Mouse (Mus musculus) forebrain, embryonic 11.5 days (tissue): ENCODE measurements at regions not wholly inside any gene's neighbourhood (a gene's known extent, or its start where the extent isn't known, plus 50 kb on each side); places are given as distances from the start of the nearest gene placed in this dataset.
"Not testable (repeated sequence)": the region's sequence is repeated elsewhere in the genome, so short reads cannot be mapped to it uniquely, and the experiment has no call there.

ENCODE experiments used
- ATAC-seq: fragments of 200-750 bp; cut with Nextera tagmentation; replicated peaks from 2 replicates; pipeline ENCODE4 v1.8.0; 2017; ENCODE audit warnings: moderate TSS enrichment; ENCODE audit not compliant: low FRiP score
- DNase-seq: peaks from one replicate; pipeline ENCODE4 v3.0.0-alpha.2; 2017; ENCODE audit warnings: low spot score
- H3K27ac ChIP-seq: fragments of 300-500 bp; sonication (generic); 2 replicates; pipeline ENCODE4 v1.5.1; 2014; ENCODE audit warnings: low read depth, low read length
- H3K27me3 ChIP-seq: fragments of 300-500 bp; sonication (generic); 2 replicates; pipeline ENCODE4 v1.6.1; 2014; ENCODE audit warnings: mild to moderate bottlenecking, low read length, mixed read lengths; ENCODE audit not compliant: control insufficient read depth, insufficient read depth
- H3K36me3 ChIP-seq: fragments of 300-500 bp; sonication (generic); 2 replicates; pipeline ENCODE4 v1.6.1; 2014; ENCODE audit warnings: mild to moderate bottlenecking, low read length, moderate library complexity, mixed read lengths; ENCODE audit not compliant: control insufficient read depth, insufficient read depth
- H3K4me1 ChIP-seq: fragments of 300-500 bp; sonication (generic); replicated peaks from 2 replicates; pipeline ENCODE4 v1.6.1; 2014; ENCODE audit warnings: low read length, mixed read lengths; ENCODE audit not compliant: control insufficient read depth, insufficient read depth
- H3K4me2 ChIP-seq: fragments of 300-500 bp; sonication (generic); 2 replicates; pipeline ENCODE4 v1.6.1; 2014; ENCODE audit warnings: low read depth, mild to moderate bottlenecking, low read length, moderate library complexity, mixed read lengths; ENCODE audit not compliant: severe bottlenecking
- H3K4me3 ChIP-seq: fragments of 300-500 bp; sonication (generic); 2 replicates; pipeline ENCODE4 v1.5.1; 2014; ENCODE audit warnings: low read depth, low read length
- H3K9ac ChIP-seq: fragments of 300-500 bp; sonication (generic); 2 replicates; pipeline ENCODE4 v1.6.1; 2014; ENCODE audit warnings: low read length
- H3K9me3 ChIP-seq: fragments of 300-500 bp; sonication (generic); 2 replicates; pipeline ENCODE4 v1.6.1; 2016; ENCODE audit warnings: low read length, mixed read lengths; ENCODE audit not compliant: control insufficient read depth
- WGBS: fragments of 180-500 bp; shearing (Covaris S2); extraction: QIAGEN DNeasy Blood & Tissue Kit; methylation state at CpG from one replicate; pipeline ENCODE4 v1.1.7; 2014; 5-methylcytosine and 5-hydroxymethylcytosine counted together

GRCm38 (mm10) chr10:29044781-29045180 lies 58.7 kb upstream of the 2310057J18Rik start:
- not testable (repeated sequence) for DNase-seq, ATAC-seq
- 81% methylated on average over 2 of the region's 2 CpGs for WGBS

GRCm38 (mm10) chr10:29087823-29088222 lies 55.8 kb upstream of the Soga3 start:
- ATAC-seq = 0 out of 2 replicates have a peak, but pooled peaks have one; percentile 44
- Histone ChIP-seq H3K4me3 (no peak overlapping the region), H3K9me3 (no peaks in the 10 kb centered on the region), H3K27me3 (no peaks in the 10 kb centered on the region), H3K36me3 (no peaks in the 10 kb centered on the region), H3K27ac (no peak overlapping the region), H3K4me2 (no peak overlapping the region), H3K9ac (no peak overlapping the region), H3K4me1 (no peaks in the 10 kb centered on the region)
- 20% methylated on average over 1 of the region's 1 CpGs for WGBS
- no peak for DNase-seq

More at GRCm38 (mm10) chr10:29044781-29045180, 58.7 kb upstream of the 2310057J18Rik start:
- H3K4me3 ChIP-seq, H3K4me1 ChIP-seq, H3K4me2 ChIP-seq, H3K27ac ChIP-seq, H3K9me3 ChIP-seq, H3K9ac ChIP-seq, H3K27me3 ChIP-seq, H3K36me3 ChIP-seq: not testable (repeated sequence)
